Mouse (Mus musculus): ENCODE measurements around the gene Samd4b.

DNA sequence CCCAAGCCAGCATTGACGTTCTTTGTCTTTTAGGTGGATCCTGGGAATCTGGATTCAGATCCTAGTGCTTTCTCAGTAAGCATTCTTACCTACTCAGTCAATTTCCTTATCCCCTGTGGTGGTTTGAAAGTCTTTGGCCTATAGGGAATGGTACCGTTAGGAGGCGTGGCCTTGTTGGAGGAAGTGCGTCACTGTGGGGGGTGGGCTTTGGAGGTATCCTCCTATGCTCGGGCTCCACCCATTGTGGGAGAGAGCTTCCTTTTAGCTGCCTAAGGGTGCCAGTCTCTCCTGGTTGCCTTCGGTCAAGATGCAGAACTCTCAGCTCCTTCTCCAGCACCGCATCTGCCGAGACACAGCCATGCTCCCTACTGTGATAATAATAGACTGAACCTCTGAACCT is 105.6 kb downstream of the Samd4b start:
- TF ChIP-seq ZNF384 (IDR thresholded peaks at IDR 0.05; ENCODE audit: low read depth, low read length) (no peak), MAFK (IDR thresholded peaks at IDR 0.05; ENCODE audit: insufficient read depth, low read depth, low read length) (no peak)
